Mouse (Mus musculus) liver, embryonic 14.5 days (tissue): ENCODE measurements around the gene Mlh1.

Experiments used
- CTCF ChIP-seq: IDR thresholded peaks from 2 replicates; pipeline ENCODE4 v1.5.1; 2016; ENCODE audit warnings: antibody characterized with exemption, low read depth, control low read depth
- EP300 ChIP-seq: IDR thresholded peaks from 2 replicates; pipeline ENCODE4 v1.6.1; 2016; ENCODE audit warnings: antibody characterized with exemption, low read depth

DNA sequence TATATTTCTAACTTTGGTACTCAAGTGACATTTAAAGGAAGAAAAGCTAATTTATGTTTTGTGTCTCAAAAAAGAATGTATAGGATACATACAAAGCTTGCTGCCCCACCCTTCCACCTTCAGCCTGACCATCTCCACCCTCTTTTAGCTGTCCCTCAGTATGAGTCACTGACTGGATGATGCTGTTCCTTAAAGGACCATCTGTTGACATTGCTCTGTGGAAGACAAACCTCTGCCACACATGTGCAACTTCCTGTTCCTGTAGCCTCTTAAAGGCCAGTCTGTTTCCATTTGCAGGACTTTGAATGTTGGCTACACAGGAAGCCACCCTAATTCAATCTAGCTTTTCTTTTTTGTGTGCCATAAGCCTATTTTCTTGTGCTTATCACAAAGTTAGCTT lies 55.2 kb downstream of the Mlh1 start:
- TF ChIP-seq EP300 = no peak
- TF ChIP-seq CTCF = no peak
